Mouse (Mus musculus) B cell, adult (primary cell): Measurements from ENCODE around the gene Cap1. TPM values are rescaled to one million over a fixed set of nuclear protein-coding genes. Genes with fewer than 3 reads are reported as not detected.

Experiments
- total RNA-seq: library from RNA; stranded (reverse); gene quantifications from 4 replicates; pipeline ENCODE4 v1.2.4, GENCODE M21; 2023; ENCODE audit not compliant: inconsistent age

The Cap1 gene
- total RNA-seq = 363 to 402 TPM (median 393 TPM) in 4 replicates

GRCm38 (mm10) chr4:122885768-122886578 is at the start of gene Cap1:
Cap1 (minus strand) TSS chr4:122886056.

GRCm38 (mm10) chr4:122835530-122836402 is 50.1 kb downstream of the Cap1 start, which contains the start of gene Ppt1:
Ppt1 (plus strand) TSS chr4:122836242.

Other genes with a start within 250 kb of the Cap1 start
- gene 9530002B09Rik, start 196.8 kb downstream of the Cap1 start, total RNA-seq = not detected in 4 replicates
- gene Ppt1, start 49.8 kb downstream of the Cap1 start, total RNA-seq = 53.1 to 55.7 TPM (median 54.6 TPM) in 4 replicates
- 0.87 to 1.6 TPM (median 1.0 TPM) in 4 replicates for gene Mfsd2a, start 75.1 kb upstream of the Cap1 start, total RNA-seq
- gene Mycl, start 109.6 kb upstream of the Cap1 start, total RNA-seq = 0.70 to 2.9 TPM (median 1.0 TPM) in 4 replicates
- 22.3 to 31.3 TPM (median 23.5 TPM) in 4 replicates for gene Trit1, start 130.5 kb upstream of the Cap1 start, total RNA-seq
- not detected in 4 replicates for gene Bmp8b, start 219.1 kb upstream of the Cap1 start, total RNA-seq
- gene Oxct2b, start 230.2 kb upstream of the Cap1 start, total RNA-seq = not detected in 4 replicates